Mouse (Mus musculus) spleen, adult 2 months (tissue): ENCODE results near the gene Fbxl5.

Experiments
- CTCF ChIP-seq: fragments of 200-500 bp; IDR thresholded peaks from 2 replicates; pipeline ENCODE4 v1.5.1; 2011; ENCODE audit warnings: mild to moderate bottlenecking, inconsistent platforms; ENCODE audit not compliant: insufficient read depth, insufficient read length, insufficient replicate concordance; ENCODE audit errors: extremely low read depth
- POLR2A ChIP-seq: fragments of 200-500 bp; IDR thresholded peaks from 2 replicates; pipeline ENCODE4 v1.6.1; 2011; ENCODE audit warnings: low read depth, low read length, inconsistent platforms

- no peak for TF ChIP-seq POLR2A
- TF ChIP-seq CTCF, result no peak
These were observed 21.9 kb downstream of the Fbxl5 start for GRCm38 (mm10) chr5:43799530-43799929.
